Mouse (Mus musculus): ENCODE data around the gene Atp2a2. TPM values are rescaled to one million over a fixed set of nuclear protein-coding genes. Genes with fewer than 3 reads are reported as not detected.

Atp2a2 gene
- total RNA-seq, 2 experiments from 2014 or later, result 47.1 to 65.0 TPM

DNA sequence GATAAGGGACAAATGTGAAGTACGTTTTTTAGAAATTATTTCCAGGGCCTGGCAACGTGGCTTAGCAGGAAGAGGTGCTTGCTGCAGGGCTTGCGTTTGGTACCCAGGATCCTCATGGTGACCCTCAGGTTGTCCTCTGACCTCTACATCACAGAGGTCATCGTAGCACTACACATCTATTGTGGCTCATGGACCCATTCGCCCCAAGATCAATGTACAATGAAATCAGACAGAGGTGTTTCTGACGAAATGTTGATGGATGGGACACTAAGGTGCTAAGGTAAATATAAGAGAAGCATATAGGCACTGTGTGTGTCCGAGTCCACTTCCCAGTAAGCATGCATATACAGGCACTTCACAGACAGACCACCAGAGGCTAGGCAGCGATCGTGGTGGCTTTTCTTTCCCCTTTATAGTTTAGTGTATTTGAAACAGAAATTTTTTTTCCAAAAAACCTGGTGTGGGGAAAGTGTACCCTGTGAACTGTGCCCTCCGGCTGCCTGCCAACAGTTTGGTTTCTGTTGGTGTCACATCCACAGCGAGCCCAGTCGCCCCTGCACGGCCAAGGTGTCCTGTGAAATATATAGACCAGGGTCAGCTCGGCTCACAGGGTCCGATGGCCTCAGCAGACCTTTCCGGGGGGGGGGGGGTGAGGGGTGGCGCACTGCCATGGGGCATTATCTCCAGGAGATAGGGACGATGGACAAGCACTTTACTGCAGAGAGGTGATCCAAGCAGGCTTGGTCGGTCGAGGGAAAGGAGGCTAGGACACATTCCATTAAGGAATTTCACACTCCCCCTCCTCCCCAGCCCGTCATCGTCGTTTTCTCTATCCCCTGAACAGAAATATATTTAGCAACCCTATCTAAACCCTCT, 18.5 kb upstream of the Atp2a2 start:
- no peak for ATAC-seq (ENCODE audit: poor library complexity, severe bottlenecking)

DNA sequence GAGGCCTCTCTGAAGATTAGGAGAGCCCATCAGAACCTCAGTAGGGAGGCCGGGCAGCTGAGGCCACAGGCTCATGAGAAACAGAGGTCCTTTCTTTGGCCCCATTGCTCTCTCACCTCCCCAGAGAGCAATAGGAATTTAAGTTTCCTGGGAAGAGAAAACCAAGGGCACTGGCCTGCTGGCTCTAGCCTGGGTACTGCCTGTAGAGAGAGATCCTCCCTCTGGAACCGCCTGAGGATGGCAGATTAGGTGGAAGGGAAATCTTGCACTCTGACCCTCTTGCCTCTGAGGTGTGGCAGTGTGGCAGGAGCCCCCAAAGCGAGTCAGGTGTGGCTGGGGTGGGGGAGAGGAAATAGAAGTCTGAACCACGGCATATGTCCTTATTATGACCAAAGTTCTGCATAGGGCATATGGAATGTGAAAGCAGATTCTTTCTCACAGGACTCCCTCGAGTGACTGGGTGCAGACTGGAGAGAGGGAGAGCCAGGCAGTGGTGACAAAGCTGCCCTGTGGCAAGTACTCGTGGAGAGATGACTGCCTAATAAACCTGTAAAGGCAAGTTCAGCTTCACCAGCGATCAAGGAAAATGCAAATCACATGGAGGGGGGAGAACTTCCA, 17.1 kb upstream of the Atp2a2 start:
- no peak for ATAC-seq (ENCODE audit: poor library complexity, severe bottlenecking)

DNA sequence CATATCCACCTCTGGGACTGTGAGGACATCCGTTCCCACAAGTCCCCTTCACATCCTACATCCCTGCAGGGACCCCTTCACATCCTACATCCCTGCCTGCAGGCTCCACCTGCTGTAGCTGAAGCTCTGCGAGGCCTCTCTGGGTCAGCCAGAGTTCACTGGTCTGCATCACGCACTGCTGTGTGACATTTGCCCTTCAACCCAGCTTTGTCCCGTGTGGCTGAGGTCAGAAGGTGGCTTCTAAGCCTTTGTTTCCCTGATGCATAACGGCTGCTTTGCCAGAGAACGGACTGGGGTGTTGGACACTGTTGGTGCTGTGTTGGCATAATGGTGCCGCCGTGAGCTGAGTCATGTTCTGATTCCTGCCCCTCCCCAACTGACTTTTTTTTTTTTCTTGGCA, 16.2 kb upstream of the Atp2a2 start:
- no peak for ATAC-seq (ENCODE audit: poor library complexity, severe bottlenecking)

DNA sequence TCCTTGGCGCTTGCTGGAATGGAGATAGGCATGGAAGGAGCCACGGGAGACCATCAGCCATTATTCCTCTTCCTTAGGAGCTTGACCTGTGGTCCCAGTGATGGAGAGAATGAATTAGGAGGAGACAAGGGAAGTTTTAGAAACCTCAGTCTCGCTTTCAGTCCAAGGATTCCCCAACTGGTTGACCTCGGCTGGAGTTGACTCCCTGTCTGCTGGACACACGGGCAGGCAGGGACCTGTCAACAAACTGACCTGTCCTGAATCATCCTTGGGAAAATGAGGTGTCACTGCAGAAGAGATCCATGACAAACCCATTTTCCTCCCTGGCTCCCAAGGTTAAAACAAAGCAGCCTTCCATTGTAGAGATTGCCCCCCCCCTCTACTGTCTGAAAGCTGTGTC, 14.9 kb upstream of the Atp2a2 start:
- ATAC-seq (ENCODE audit: poor library complexity, severe bottlenecking), result no peak

DNA sequence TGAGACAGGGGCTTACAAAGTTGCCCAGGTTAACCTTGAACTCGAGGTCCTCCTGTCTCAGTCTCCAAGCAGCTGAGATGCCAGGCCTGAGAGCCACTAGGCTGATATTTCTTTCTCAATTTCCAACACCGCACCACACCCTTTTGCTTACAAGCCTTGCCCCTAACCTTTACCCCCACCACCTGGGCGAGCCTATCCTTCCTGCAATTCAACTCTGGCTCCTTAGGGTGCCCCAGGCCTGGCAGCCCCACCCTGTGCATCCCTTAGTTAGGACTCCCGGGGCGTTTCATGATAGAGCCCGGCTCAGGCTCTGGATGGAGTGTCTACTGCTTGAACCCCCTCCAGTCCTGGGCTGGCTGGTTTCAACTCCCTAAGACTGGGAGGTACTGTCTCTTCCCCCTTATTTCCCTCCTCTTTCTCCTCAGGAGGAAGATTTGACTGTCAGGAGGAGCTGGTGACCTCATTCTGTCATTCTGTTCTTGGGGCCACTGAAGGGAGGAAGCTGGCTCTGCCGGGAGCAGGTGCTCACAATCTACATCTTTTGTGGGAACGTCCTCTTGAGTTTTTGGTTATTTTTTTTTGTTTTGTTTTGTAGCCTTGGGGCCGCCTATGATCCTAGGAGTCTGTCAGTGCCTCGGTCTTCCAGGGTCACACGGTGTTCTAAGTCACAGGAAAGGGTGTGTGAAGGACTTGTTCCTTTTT, 14.2 kb upstream of the Atp2a2 start:
- no peak for ATAC-seq (ENCODE audit: poor library complexity, severe bottlenecking)

DNA sequence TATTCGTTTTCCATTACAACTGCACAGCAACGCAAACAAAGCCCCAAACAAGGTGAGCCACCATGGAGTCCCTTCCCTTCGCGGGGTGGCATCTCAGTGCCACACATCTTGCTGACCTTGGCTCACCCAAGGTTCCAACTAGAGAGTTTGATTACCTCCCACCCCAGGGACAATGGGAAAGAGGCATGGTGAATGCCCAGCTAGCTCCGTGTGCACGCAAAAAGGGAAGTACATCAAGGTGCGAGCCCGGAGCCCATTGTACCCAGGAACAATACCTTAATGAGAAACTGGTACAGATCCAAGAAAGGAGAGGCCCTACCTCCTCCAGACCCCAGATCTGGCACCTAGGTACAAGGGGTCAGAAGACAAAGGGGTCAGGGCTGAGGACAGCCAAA, 12.1 kb upstream of the Atp2a2 start:
- ATAC-seq (ENCODE audit: poor library complexity, severe bottlenecking), result peak; percentile 40; the same call in 1 of the 2 replicates

DNA sequence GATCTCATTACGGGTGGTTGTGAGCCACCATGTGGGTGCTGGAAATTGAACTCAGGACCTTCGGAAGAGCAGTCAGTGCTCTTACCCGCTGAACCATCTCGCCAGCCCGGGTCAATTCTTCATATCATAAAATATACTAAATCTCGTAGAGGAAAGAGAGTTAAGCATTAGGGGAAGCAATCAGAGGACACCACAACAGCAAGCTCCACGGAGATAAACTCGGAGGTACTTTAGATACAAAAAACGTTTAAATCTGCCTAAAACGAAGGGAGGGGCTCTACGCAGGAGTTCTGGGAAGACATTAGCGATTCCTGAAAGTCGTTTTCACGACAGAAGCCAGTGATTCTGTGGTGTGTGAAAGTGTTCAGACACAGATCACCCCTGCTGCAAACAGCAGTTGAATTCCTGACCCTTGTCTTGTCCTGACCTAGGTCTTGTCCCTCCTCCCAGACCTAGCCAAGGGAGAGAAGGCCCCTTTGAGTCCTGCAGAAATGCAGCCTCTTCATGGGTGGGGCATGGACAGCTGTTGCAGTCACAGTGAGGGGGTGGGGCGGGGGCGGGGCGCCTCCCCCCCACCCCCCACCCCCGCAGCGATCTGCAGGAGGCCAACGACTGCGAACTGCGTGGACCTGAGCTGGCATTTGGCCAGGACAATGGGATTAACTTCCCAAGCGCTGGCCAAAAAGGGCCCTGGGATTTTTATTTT, 11.5 kb upstream of the Atp2a2 start:
- ATAC-seq (ENCODE audit: poor library complexity, severe bottlenecking), result no peak

DNA sequence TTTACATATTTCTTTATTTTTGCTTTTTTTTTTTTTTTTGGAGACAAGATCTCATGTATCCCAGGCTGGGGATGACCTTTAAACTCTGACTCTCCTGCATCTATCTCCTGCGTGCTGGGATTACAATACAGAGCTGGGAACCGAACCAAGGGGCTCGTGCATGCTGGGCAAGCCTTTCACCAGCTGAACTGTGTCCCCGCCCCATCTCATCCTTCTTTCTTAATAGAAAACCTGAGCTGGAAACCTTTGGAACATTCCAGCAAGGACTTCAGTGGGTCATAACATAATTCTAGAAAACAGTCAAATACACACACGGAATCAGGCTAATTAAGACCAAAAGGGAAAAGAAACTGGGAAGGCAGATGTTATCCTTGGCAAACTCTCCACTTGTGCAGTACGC, 10.0 kb upstream of the Atp2a2 start:
- no peak for ATAC-seq (ENCODE audit: poor library complexity, severe bottlenecking)

DNA sequence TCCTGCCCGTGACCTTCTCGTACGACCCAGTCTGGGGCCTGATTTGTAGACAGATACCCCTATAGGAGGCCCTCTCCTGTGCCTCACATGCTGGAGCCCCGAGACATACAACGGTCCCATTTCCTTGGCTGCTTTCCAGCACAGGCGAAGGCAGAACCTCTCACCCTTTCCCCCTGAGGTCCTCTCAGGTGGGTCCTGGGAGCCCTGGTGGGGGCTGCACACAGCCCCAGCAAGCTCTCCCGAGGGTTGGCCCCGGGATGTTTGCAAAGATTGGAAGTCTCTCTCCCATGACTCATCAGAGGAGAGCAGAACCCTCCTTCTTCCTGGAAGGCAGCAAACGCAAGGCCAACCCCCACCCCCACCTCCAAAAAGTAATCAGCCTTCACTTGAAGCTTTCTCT, 9.4 kb upstream of the Atp2a2 start:
- no peak for ATAC-seq (ENCODE audit: poor library complexity, severe bottlenecking)

DNA sequence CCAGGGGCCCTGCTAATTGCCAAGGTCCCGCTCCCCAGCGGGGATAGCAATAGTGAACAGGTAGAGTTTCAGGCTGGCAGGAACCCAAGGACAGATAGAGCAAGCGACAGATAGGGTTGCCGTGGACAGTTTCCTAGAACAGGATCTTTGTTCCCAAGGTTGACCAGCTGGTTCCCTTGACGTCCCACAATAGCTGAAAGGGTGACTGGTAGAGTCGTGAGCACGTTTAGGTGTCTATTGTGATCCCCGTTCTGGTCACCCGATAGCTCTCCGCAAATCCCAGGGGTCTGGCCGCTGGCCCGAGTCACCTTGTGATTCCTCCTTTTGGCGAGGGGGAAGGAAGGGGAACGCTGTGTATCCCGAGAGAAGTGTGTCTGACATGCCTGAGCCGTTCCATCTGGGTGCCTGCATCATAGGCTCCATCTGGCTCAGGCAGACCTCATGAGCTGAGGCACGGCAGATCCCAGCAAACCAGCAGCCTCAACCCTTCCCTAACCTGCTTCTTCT, 8.7 kb upstream of the Atp2a2 start:
- ATAC-seq (ENCODE audit: poor library complexity, severe bottlenecking), result no peak

DNA sequence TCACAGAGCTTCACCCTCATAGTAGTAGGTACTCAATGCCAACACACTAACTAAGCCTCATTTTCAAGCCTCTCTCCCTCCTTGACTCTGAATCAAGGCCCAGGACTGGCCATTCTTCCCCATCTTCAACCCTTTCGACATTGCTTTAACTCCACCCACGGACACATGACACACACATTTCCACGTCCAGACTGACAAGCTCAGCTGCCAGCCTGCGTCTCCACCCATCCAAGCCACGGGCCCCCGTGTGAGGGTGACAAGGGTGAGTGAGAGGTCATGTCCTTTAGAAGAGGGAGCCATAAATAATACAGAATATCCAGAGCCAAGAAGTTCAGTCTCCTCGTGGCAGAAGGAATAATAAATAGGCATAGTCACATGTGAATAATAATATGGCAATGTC, 7.6 kb upstream of the Atp2a2 start:
- ATAC-seq (ENCODE audit: poor library complexity, severe bottlenecking), result peak; percentile 56; the same call in 1 of the 2 replicates

DNA sequence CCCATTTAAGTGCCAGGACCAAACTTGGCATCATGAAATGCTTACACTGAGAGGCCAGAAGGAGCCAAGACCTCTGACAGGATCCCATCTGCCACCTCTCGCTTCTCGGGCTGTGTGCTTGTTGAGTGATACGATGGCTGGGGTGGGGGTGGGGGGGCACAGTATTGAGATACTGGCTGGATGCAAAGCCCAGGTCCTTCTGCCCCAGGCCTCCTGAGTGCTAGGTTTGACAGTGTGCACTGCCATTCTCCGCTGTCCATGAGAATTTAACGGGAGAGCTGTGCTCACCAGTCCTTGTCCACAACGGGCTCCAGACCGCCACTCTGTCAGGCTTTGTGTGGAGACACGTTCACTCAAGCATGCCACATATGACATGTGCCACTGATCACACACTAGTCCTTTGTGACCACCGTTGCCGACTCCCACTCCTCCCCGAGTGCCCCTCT, 6.9 kb upstream of the Atp2a2 start:
- no peak for ATAC-seq (ENCODE audit: poor library complexity, severe bottlenecking)

DNA sequence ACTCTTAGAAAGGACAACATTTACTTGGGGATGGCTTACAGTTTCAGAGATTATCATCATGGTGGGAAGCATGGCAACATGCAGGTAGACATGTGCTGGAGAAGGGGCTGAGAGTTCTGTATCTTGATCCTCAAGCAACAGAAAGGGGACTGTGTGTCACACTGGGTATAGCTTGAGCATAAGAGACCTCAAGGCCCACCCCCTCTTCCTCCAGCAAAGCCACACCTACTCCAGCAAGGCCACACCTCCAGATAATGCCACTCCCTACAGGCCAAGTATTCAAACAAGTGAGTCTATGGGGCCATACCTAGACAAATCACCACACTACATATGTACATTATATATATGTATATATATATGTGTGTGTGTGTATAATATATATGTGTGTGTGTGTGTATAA, 5.4 kb upstream of the Atp2a2 start:
- ATAC-seq (ENCODE audit: poor library complexity, severe bottlenecking), result no peak

DNA sequence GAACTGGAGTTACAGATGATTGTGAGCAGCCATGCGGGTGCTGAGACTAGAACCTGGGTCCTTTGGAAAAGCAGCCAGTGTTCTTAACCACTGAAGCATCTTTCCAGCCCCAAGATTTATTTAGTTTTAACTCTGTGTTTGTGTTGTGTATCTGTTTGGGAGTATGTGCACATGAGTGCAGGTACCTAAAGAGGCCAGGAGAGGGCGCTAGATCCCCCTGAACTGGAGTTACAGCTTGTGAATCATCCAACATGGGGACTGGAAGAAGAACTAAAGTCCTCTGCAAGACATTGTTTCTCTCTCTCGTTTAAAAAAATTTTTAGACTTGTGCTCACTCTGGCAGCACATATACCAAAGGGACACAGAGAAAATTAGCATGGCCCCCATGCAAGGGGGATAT, 4.4 kb upstream of the Atp2a2 start:
- no peak for ATAC-seq (ENCODE audit: poor library complexity, severe bottlenecking)

DNA sequence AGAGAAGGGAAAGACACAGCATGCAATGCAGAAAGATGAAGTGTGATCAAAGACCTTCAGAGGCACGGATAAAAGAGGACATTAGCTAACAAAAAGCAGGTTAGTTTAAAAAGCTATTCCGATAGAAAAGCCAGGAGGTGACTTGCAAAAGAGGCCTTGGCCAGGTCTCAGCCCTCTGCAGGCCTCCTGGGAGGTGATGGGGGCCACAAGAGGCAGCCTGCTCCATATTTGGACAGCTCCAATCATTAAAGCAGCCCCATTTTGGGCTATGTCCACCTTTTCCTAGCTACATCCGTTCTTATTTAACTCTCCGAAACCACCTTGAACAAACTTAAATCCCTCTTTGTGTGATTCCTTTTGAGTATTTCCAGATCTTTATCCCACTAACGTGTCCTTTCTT, 3.5 kb upstream of the Atp2a2 start:
- no peak for ATAC-seq (ENCODE audit: poor library complexity, severe bottlenecking)

DNA sequence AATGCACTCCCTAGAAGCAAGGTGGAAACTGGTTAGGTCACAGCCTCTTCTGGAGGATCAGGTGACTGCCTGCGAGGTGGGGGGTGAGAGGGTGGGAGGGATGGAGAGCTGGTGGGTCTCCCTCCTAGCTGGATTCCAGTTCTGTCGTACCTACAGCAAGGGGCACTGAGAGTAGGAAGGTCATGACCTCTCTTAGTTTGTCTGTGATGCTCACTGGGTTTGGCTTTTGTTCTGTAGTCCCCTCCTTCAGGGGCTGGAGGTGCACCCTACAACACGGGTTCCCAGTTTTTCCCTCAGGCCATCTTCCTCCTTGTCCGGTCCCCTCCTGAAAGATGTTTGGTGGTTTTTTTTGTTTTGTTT, 1.7 kb upstream of the Atp2a2 start:
- no peak for ATAC-seq (ENCODE audit: poor library complexity, severe bottlenecking)

DNA sequence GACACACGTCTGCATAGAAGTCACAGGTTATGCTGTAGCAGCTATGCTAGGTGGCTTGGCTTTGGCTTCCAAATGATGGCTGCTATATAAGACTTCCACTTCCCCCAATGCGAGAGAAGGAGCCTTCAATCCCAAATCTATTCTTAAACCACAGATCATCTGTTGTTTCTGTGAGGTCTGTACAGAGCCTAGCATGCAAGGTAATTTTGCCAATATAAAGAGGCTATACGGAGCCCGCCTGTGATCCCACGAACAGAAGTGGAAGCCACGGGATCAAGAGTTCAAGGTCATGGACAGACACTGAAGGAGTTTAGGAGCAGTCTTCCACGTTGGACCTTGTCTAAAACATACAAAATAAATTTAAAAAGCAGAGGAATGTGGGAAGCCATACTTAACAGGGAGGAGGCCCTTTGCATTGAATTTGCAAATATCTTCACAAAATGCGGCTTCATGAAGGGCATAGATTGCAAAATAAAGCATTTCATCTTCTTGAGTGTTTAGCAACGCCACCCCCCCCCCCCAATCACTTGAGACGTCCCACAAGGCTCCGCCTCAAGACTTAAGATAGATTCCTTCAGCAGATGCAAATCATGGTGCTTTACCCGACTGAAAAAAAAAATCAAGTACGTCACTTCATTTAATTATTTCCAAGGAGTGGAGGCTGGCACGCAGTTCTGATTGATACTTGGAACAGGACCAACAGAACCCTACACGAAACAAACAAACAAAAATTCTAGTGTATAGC, 1.2 kb upstream of the Atp2a2 start:
- no peak for ATAC-seq (ENCODE audit: poor library complexity, severe bottlenecking)

DNA sequence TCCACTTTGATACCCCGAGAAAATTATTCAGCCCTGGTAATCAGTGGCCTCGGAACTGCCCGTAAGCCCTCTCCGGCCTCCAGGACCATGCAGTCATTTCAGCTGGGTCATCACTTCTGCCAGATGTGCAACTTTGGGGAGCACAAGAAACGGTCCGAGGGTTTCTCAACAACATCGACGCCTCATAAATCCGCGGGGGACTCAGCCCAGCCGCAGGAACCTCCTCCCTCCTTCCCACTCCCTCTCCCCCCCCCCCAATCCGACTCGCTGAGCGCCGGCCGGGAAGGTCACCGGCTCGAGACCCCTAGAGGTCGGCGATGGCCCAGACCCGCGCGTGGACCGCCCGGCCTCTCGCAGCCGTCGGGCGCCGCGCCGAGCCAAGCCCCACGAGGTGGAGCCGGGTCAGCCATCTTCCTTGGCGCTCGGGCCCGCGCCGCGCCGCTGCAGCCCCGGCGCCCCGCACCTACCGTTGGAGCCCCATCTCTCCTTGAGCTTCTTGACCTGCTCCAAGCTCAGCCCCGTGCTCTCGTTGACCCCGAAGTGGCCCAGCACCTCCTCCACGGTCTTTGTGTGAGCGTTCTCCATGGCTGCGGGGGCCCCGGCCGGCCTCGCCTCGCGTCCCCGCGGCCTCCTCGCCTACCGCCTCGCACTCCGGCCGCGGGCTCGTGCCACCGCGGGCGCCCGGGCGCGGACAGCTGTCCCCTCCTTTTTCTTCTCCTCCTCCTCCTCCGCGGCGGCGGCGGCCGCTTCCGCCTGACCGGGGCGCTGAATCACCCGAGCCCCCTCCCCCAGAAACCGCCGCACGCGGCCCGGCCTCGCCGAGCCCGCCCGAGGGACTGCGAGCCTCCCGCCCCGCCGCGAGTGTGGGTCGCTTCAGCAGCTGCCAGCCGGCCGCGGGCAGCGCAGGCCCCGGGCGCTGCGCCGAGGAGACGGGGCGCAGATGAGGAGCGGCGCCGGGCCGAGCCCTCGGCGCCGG, 636 bp downstream of the Atp2a2 start:
- peak; percentile 33; the same call in 1 of the 2 replicates for ATAC-seq (ENCODE audit: poor library complexity, severe bottlenecking)

DNA sequence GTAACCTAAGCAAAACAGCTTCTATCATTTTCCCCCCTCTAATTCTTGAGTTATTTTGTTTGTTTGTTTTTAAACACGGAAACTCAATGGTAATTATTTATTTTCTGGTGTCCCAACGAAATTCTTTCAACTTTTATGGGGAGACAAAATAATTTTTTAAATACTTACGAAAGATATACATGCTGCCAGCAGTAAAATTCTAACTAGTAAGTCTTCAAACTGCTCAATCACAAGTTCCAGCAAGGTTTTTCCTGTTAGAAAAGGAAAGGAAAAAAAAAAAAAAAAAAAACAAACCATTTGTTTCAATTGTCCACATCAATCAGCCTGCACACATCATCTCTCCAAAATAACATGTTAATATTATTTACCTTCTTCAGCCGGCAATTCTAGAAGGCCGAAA, 1.5 kb downstream of the Atp2a2 start:
- no peak for ATAC-seq (ENCODE audit: poor library complexity, severe bottlenecking)
